Mouse (Mus musculus): Measurements from ENCODE around the gene Rps19.
"Not testable (repeated sequence)": the region's sequence is repeated elsewhere in the genome, so short reads cannot be mapped to it uniquely, and the experiment has no call there.

The Rps19 gene

GRCm38 (mm10) chr7:24869532-24870165 is 14.5 kb upstream of the Rps19 start, which contains the start of the genes Lypd4 and Dmrtc2:
TSS of gene Lypd4 (minus strand) at chr7:24869941.
TSS of gene Dmrtc2 (plus strand) at chr7:24870057.
- DNase-seq (ENCODE audit: low read depth, low spot score): no peak

DNA sequence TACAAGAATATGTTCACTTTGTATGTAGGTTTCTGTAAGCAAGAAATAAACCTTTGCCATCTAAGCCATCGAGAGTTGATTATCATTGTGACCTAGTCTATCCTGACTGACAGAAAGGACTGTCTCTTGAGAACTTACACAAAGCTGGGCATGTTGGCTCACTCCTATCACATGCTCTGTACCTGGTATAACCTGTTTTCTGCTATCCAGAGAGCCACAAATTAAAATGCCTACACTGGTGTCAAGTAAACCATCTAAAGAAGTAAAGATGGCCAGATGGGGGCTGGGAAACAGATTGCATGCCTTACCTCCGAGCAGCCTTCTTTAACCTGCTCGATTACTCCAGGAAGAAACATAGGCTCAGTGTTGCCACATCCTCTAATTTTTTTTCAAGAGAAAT is 6.6 kb upstream of the Rps19 start:
- no peak for DNase-seq (ENCODE audit: low read depth, low spot score)

- DNase-seq (ENCODE audit: low read depth, low spot score): no peak
Measured at GRCm38 (mm10) chr7:24879620-24880019, 4.6 kb upstream of the Rps19 start.

DNA sequence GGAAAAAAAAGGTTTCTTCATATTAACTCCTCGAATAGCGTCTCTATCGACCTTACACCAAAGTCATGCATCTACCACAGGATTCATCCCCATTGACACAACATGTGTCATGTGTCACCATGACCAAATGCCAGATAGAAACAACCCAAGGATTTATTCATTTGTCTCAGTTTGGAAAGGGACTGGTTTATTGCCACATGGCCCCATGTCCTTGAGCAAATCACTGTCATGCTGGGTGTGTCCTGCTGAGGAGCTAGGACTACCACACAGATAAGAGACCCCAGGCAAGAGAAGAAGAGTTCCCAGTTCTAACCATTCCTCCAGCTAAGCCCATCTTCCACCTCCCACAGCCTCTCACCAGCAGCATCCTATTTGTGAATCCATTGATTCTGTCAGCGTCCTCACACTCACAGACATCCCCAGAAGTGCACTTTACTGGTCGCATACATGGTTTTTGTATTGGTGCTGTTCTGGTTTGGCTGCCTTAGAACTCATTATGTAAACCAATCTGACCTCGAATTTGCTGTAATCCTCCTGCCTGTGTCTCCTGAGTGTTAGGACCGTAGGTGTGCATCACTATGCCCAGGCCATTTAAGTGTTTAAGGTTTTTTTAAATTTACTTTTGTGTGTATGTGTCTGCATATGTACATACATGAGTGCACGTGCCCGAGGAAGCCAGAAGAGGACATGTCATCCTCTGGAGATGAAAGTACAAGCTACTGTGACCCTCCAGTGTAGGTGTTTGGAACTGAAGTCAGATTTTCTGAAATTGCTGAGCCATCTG is 1.6 kb upstream of the Rps19 start:
- DNase-seq (ENCODE audit: low read depth, low spot score): no peak

- DNase-seq (ENCODE audit: low read depth, low spot score): no peak
Measured at GRCm38 (mm10) chr7:24884693-24885291, 621 bp downstream of the Rps19 start.

DNA sequence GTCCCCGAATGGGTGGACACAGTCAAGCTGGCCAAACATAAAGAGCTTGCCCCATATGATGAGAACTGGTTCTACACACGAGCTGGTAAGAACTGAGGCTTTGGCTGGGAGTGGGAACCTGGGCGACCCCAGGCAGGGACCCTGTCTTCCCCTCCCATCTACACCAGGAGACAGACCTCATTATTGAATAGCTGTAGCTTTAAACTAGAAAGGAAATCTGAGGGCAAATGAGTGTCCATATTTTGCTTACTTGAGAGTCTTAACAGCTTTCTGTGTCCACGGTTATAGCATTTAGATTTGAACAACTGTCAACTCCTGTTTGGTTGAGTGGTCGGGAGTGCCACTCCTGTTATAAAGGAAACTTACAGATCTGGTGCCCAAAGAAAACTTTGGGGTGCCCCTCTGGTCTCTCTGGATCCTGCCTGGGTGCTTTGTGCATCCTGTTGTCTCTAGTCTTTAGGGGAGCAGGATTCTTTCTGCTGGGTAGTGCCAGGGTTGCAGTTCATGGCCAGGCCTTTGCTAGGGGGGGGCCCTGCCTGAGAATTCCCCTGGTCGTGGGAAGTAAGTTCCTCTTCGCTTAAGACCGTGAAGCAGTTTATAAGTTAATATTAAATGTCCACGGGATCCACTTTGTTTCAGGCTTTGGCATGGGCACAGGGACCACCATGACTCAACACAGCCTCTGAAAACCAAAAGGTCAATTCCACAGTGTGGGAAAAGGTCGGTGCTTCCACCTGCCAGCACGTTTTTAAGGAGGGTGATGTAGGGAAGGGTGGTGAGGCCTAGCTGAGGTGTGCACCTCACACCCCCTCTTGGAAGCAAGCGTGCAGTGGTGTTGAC is 1.5 kb downstream of the Rps19 start:
- DNase-seq (ENCODE audit: low read depth, low spot score): no peak

GRCm38 (mm10) chr7:24886308-24886633 is 2.1 kb downstream of the Rps19 start:
- no peak for DNase-seq (ENCODE audit: low read depth, low spot score)

GRCm38 (mm10) chr7:24887096-24887495 is 2.9 kb downstream of the Rps19 start:
- DNase-seq (ENCODE audit: low read depth, low spot score): no peak

GRCm38 (mm10) chr7:24889431-24890220 is 5.5 kb downstream of the Rps19 start:
- DNase-seq (ENCODE audit: low read depth, low spot score): no peak

GRCm38 (mm10) chr7:24890281-24891216 is 6.4 kb downstream of the Rps19 start:
- peak; percentile 68 for DNase-seq (ENCODE audit: low read depth, low spot score)

DNA sequence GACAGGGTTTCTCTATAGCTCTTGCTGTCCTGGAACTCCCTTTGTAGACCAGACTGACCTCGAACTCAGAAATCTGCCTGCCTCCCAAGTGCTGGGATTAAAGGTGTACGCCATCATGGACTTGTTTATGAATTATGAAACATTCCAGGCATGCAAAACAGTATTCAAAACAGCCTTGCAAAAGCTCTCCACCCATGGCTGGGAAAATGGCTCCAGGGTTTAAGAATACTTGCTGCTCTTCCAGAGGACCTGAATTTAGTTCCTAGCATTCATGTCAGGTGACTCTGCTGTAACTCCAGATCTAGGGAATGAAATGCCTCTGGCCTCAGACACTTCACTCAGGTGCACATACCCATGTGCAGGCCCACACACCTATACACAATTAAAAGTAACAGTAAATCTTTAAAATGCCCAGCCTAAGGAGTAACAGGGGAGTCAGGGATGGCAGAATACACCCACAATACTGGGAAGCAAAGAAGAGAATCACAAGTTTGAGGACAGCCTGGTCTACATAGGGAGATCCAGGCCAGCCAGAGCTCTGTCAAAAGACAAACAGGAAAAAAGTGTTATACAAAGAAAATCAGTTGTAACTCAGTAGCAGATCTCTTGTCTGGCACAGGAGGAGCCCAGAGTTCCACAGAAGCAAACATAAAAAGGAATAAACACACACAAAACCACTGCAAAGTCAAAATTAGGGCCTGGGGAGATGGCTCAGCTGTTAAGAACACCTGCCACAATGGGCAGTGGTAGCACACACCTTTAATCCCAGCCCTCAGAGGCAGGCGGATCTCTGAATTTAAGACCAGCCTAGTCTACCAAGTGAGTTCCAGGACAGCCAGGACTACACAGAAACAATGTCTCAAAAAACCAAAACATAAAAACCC is 7.3 kb downstream of the Rps19 start:
- no peak for DNase-seq (ENCODE audit: low read depth, low spot score)

GRCm38 (mm10) chr7:24892125-24892583 is 8.0 kb downstream of the Rps19 start:
- no peak for DNase-seq (ENCODE audit: low read depth, low spot score)

GRCm38 (mm10) chr7:24895749-24896148 is 11.6 kb downstream of the Rps19 start:
- DNase-seq (ENCODE audit: low read depth, low spot score): not testable (repeated sequence)

- DNase-seq (ENCODE audit: low read depth, low spot score): no peak
Measured at GRCm38 (mm10) chr7:24896269-24896668, 12.1 kb downstream of the Rps19 start.

DNA sequence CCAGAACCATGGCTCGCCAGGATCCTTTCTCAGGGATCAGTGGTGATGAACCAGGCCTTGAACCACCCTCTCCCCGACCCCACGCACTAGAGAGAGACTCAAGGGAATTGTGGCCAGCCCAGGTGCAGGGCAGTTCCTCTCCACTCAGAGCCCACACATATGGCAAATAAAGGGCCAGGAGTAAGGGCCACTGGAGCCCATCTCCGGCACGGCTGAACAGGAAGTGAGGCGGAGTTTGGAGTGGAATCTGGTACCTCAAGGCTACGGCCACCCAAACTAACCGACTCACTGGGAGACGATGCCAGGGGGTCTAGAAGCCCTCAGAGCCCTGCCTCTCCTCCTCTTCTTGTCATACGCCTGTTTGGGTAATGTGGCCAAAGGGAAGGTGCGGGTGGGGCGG is 13.1 kb downstream of the Rps19 start, which contains the start of gene Cd79a:
Gene Cd79a (plus strand): TSS at position 158 of the 400 bp plus-strand sequence.
- DNase-seq (ENCODE audit: low read depth, low spot score): no peak

- DNase-seq (ENCODE audit: low read depth, low spot score): no peak
Measured at GRCm38 (mm10) chr7:24897959-24898358, 13.8 kb downstream of the Rps19 start.

DNA sequence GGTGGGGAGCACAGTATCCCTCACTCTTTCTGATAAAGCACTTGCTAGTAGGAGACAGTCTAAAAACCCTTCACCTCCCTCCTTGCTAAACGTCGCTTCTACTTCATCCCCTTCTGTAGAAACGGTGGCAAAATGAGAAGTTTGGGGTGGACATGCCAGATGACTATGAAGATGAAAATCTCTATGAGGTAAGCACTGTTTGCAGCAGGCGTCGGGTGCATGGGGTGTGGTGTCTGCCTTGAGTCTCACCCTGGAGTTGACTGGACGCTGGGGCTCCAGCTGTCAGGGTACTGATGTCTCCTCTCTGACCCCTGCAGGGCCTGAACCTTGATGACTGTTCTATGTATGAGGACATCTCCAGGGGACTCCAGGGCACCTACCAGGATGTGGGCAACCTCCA is 16.9 kb downstream of the Rps19 start:
- DNase-seq (ENCODE audit: low read depth, low spot score): no peak

GRCm38 (mm10) chr7:24901842-24902241 is 17.7 kb downstream of the Rps19 start:
- DNase-seq (ENCODE audit: low read depth, low spot score): no peak

DNA sequence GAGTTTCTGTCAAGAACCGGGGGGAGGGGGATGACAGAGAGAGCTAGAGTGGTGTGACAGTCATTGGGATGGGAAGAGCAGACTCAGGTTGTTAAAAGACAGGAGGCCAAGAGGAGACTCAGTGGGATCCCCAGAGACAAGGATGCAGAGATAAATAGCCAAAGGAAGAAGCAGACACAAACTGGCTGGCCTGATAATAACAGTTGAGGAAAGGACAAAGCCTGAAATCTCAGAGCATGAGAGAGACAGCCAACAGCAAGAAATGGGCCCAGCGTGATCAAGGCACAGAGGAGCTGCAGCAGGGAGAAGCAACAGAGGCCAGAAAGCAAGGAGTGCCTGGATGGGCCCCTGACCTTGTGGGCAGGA is 18.1 kb downstream of the Rps19 start:
- no peak for DNase-seq (ENCODE audit: low read depth, low spot score)
